Mouse (Mus musculus): Measurements from ENCODE around the gene Doc2a. TPM values are rescaled to one million over a fixed set of nuclear protein-coding genes. Genes with fewer than 3 reads are reported as not detected.

The Doc2a gene
- total RNA-seq (2021) (under 1 TPM; 0.40 to 0.52 TPM), polyA plus RNA-seq (2012; rRNA removed) (0.52 and 0.83 TPM in 2 replicates)
- long read RNA-seq, result 0 reads

DNA sequence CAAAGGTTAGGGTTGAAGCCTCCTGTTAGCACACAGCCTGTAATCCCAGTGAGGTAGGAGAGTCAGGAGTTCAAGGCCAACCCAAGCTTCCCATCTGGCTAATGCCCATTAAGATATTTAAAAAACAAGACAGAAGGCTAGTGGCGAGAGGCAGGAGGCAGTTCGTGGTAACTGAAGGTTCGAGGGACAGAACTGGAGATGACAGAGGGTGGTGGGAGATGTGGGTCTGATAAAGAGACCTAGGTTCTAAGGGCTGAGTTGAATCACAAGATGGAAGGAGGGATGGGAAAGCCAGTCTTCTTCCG lies at the start of gene Doc2a:
Doc2a (plus strand) TSS at position 301 of the 305 bp plus-strand sequence.
- no peak for DNase-seq

GRCm38 (mm10) chr7:126798127-126799049 lies 48.8 kb upstream of the Doc2a start:
- DNase-seq, result peak; percentile 82

- peak; percentile 99 for DNase-seq
Observed at GRCm38 (mm10) chr7:126799050-126799467, 48.2 kb upstream of the Doc2a start.

- no peak for DNase-seq
Observed at GRCm38 (mm10) chr7:126799468-126800268, 47.5 kb upstream of the Doc2a start.

- no peak for DNase-seq
Observed at GRCm38 (mm10) chr7:126800269-126801056, 46.8 kb upstream of the Doc2a start.

DNA sequence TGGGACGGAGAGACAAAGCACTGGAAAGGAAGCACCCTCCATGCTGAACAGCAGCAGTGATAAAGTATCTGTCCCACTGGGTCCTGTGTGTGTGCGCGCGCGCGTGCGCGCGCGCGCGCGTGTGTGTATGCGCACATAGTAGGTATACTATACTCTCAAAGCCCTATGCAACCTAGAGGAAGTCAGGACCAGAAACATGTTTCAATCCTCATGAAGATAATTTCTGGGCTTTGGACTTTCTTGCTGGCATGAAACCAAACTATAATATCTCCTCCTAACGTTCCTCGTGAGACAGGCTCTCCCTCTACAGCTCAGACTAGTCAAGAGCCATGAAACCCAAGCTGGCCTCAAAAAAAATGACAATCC lies 46.2 kb upstream of the Doc2a start:
- DNase-seq, result no peak

- peak; percentile 70 for DNase-seq
Observed at GRCm38 (mm10) chr7:126802134-126802889, 44.9 kb upstream of the Doc2a start.

- DNase-seq, result peak; percentile 73
Observed at GRCm38 (mm10) chr7:126803181-126803580, 44.0 kb upstream of the Doc2a start.

DNA sequence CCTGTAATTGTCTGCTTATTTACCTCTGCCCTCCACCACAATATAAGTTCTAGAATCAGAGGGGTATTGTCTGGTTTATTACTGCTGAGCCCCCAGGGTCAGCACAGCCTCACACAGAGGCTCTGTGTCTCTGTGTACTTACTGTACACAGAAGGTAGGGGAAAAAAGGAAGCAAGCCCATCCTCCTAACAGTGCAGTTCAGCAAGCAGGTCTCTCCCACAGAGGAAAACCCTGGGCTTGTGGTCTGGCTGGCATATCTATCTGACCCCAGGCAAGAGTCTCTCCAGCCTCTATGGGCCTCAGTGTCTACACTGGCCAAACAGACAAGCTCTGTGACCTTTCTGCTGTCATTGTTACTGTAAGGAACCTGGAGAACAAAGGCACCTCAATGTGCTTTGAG lies 43.5 kb upstream of the Doc2a start:
- DNase-seq, result no peak

GRCm38 (mm10) chr7:126806956-126807355 lies 40.3 kb upstream of the Doc2a start:
- no peak for DNase-seq

- DNase-seq, result peak; percentile 60
Observed at GRCm38 (mm10) chr7:126807405-126807804, 39.8 kb upstream of the Doc2a start.

DNA sequence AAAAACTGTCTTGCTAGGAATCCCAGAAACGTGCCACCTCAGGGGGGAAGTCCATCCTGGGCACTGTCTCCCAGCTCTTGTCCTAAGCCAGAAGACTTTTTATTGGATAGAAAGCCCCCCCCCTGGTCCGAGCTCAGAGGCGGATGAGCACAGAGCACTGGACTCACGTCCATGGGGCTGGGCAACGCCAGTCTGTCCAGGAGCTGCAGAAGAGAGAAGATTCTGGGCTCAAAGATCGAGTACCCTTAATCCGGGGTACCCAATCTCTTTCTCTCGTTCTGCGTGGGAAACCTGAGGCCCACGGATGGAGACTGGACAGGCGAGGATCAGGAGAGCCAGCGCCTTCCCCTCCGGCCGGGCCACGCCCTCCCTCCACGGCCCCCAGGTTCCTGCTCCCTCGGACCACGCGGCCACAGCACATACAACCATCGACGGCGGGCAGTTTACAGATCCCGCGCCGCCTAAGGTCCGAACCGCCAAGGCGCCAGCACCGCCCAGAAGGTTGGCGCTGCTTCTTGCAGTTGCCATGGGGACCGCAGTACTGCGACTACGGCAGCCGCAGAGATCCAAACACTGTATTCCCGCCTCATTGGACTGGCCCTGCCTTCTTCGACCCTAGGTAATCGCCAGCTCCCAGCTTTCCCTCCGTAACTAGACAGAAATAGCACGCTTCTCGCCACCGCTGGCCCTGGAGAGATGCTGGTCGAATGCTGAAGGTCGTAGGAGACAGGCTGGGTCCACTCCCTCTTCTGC lies 38.3 kb upstream of the Doc2a start:
- peak; percentile 93 for DNase-seq

DNA sequence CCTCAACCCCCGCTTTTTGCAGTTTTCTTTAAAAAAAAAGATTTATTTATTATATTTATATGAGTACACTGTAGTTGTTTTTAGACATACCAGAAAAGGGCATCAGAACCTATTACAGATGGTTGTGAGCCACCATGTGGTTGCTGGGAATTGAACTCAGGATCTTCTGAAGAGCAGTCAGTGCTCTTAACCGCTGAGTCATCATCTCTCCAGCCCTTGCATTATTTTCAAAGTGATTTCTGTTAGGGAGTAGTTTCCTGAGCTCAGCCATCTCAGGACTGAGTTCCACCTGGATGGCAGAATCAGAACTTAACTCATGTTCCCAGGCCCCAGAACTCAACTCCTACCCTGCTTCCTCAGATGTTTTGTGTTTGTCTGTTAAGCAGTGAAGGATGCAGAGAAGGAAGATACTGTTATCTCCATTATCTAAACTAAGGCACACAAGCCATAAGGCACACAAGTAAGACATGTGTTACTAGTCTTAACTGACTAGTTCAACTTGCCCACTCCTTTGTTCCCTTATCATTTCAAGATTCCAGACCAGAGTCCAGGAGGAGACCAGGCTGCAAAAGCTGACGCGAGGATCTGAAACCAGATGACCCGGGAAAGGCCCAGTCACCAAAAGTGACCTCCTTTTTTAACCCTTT lies 37.4 kb upstream of the Doc2a start:
- no peak for DNase-seq

- DNase-seq, result peak; percentile 55
Observed at GRCm38 (mm10) chr7:126815726-126816222, 31.4 kb upstream of the Doc2a start.

- DNase-seq, result no peak
Observed at GRCm38 (mm10) chr7:126816494-126816893, 30.7 kb upstream of the Doc2a start.

DNA sequence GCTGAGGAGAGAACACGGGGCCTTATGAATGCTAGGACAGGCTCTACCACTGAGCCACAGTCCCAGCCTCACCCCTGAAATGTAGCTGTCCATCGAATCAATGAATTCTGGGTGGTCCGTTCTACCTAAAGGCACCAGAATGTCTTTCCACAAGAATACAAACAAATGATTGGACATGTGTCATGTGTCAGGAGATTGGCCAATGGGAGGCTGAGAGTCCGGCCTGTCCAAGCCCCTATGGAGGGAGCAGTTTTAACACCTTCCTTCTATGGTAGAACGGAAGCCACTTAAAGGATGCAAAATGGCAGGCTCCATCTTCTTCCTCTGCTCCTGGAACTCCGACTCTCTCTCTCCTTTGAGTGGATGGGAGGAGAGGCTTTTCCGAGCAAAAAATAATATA lies 29.6 kb upstream of the Doc2a start:
- DNase-seq, result no peak

GRCm38 (mm10) chr7:126818818-126819217 lies 28.4 kb upstream of the Doc2a start:
- no peak for DNase-seq

DNA sequence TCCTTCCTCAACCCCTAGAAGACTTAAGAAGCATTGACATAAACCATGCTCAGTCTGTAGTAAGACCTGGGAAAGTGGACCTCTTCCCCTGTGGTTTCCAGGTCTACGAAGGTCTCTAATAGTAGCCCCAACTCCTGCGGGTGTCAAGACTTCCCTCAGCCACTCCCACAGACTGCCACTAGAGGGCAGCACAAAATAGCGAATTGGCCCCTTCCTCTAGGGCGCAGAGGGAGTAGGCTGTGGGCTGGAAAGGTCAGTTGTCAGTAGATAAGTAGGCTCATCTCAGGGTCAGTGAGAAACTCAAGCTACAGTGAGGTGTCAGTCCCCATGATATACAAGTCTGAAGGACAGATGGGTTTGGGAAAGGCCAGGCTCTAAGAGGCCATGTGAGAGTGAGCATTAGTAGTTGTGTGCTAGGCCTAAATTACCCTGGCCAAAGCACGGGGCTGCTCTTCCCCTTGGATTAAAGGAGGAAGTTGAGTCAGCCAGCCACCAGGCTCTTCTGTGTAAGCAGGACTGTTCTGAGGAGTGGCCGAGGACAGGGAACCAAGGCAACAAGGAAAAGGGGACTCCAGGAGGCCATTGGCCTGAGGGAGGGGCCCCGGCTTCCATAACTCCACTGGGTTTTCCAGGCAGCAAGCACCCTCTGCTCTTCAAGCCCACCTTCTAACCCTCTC lies 25.2 kb upstream of the Doc2a start:
- DNase-seq, result peak; percentile 88

GRCm38 (mm10) chr7:126822741-126823140 lies 24.5 kb upstream of the Doc2a start:
- DNase-seq, result peak; percentile 63

Measured in adrenal gland, adult 2 months (tissue).